Mouse (Mus musculus): ENCODE results near the gene Traip.

- no peak for TF ChIP-seq POLR2A (IDR thresholded peaks at IDR 0.05; ENCODE audit: insufficient read depth, low read depth, low read length)
- no peak for TF ChIP-seq CTCF (IDR thresholded peaks at IDR 0.05)
- TF ChIP-seq EP300 (IDR thresholded peaks at IDR 0.05; ENCODE audit: insufficient read depth, low read depth, low read length), result no peak
Observed at GRCm38 (mm10) chr9:107949922-107950235, at the start of gene Traip.

Measured in heart, adult 2 months (tissue).